Mouse (Mus musculus) brain, embryonic 18.5 days (tissue): ENCODE results near the gene Aunip.

ENCODE experiments used
- DNase-seq: peaks from one replicate; pipeline ENCODE4 v3.0.0-alpha.2; 2012; ENCODE audit warnings: low read depth, low spot score

Gene Aunip

GRCm38 (mm10) chr4:134510845-134511411, at the start of gene Aunip:
Gene Aunip, plus strand, starts transcription at chr4:134510999.
- DNase-seq: peak; percentile 76

GRCm38 (mm10) chr4:134461252-134461651, 49.5 kb upstream of the Aunip start:
- no peak for DNase-seq

- no peak for DNase-seq
Measured at GRCm38 (mm10) chr4:134465789-134466188, 45.0 kb upstream of the Aunip start.

- no peak for DNase-seq
Measured at GRCm38 (mm10) chr4:134466381-134467262, 44.2 kb upstream of the Aunip start.

GRCm38 (mm10) chr4:134467435-134468214, 43.2 kb upstream of the Aunip start:
- no peak for DNase-seq

- peak; percentile 96 for DNase-seq
Measured at GRCm38 (mm10) chr4:134468215-134468575, 42.6 kb upstream of the Aunip start, which contains the start of gene Stmn1. Gene Stmn1, plus strand, starts transcription at chr4:134468320.

- DNase-seq: peak; percentile 85
Measured at GRCm38 (mm10) chr4:134468578-134469266, 42.1 kb upstream of the Aunip start.

GRCm38 (mm10) chr4:134469341-134469796, 41.4 kb upstream of the Aunip start:
- DNase-seq: no peak

GRCm38 (mm10) chr4:134469985-134470384, 40.8 kb upstream of the Aunip start:
- no peak for DNase-seq

GRCm38 (mm10) chr4:134471469-134471868, 39.3 kb upstream of the Aunip start:
- DNase-seq: no peak

GRCm38 (mm10) chr4:134473764-134474163, 37.0 kb upstream of the Aunip start:
- no peak for DNase-seq

GRCm38 (mm10) chr4:134474240-134474639, 36.6 kb upstream of the Aunip start:
- DNase-seq: no peak

- DNase-seq: no peak
Measured at GRCm38 (mm10) chr4:134476899-134477298, 33.9 kb upstream of the Aunip start.

GRCm38 (mm10) chr4:134478031-134478430, 32.8 kb upstream of the Aunip start:
- DNase-seq: no peak

- no peak for DNase-seq
Measured at GRCm38 (mm10) chr4:134479839-134480238, 31.0 kb upstream of the Aunip start.

GRCm38 (mm10) chr4:134480864-134481263, 29.9 kb upstream of the Aunip start:
- no peak for DNase-seq

- no peak for DNase-seq
Measured at GRCm38 (mm10) chr4:134481270-134481669, 29.5 kb upstream of the Aunip start.

GRCm38 (mm10) chr4:134482442-134482841, 28.4 kb upstream of the Aunip start:
- no peak for DNase-seq

GRCm38 (mm10) chr4:134483078-134483688, 27.6 kb upstream of the Aunip start:
- DNase-seq: no peak

- DNase-seq: no peak
Measured at GRCm38 (mm10) chr4:134483696-134484095, 27.1 kb upstream of the Aunip start.

- DNase-seq: no peak
Measured at GRCm38 (mm10) chr4:134484231-134484630, 26.6 kb upstream of the Aunip start.
